Mouse (Mus musculus): ENCODE measurements around the gene Senp5. TPM values are rescaled to one million over a fixed set of nuclear protein-coding genes. Genes with fewer than 3 reads are reported as not detected.

The Senp5 gene
- polyA plus RNA-seq, 1 experiment from 2014 or later, result 7.0 TPM

- TF ChIP-seq CTCF (IDR thresholded peaks at IDR 0.05; ENCODE audit: low read depth), result no peak
- Histone ChIP-seq H3K4me1 (replicated peaks; ENCODE audit: insufficient read depth, low read length) (peaks cover 11% of the 10 kb centered on the region), H3K36me3 (ENCODE audit: insufficient read depth, low read length) (0 out of 2 replicates have a peak, but pooled peaks cover 4% of the 10 kb centered on the region), H3K4me3 (replicated peaks; ENCODE audit: low read depth, low read length) (no peak overlapping the region), H3K9me3 (replicated peaks; ENCODE audit: low read length) (no peaks in the 10 kb centered on the region), H3K4me2 (ENCODE audit: low read length) (no peak overlapping the region), H3K9ac (ENCODE audit: low read depth, low read length) (no peak overlapping the region), H3K27me3 (ENCODE audit: insufficient read depth, low read length) (no peaks in the 10 kb centered on the region), H3K27ac (no peak overlapping the region)
- ATAC-seq (replicated peaks; ENCODE audit: low FRiP score, low read depth) (no peak), DNase-seq (ENCODE audit: low spot score) (no peak)
- 87% methylated on average over 6 of the region's 6 CpGs for WGBS
These were observed 57.7 kb downstream of the Senp5 start for GRCm38 (mm10) chr16:31945372-31945771.

- ATAC-seq (replicated peaks; ENCODE audit: low FRiP score, low read depth) (no peak), DNase-seq (ENCODE audit: low spot score) (no peak)
- Histone ChIP-seq H3K4me1 (replicated peaks; ENCODE audit: insufficient read depth, low read length) (peaks cover 11% of the 10 kb centered on the region), H3K4me2 (ENCODE audit: low read length) (no peak overlapping the region), H3K9me3 (replicated peaks; ENCODE audit: low read length) (no peaks in the 10 kb centered on the region), H3K36me3 (ENCODE audit: insufficient read depth, low read length) (no peaks in the 10 kb centered on the region), H3K9ac (ENCODE audit: low read depth, low read length) (no peak overlapping the region), H3K4me3 (replicated peaks; ENCODE audit: low read depth, low read length) (no peak overlapping the region), H3K27ac (no peak overlapping the region), H3K27me3 (ENCODE audit: insufficient read depth, low read length) (no peaks in the 10 kb centered on the region)
- 92% methylated on average over 12 of the region's 12 CpGs for WGBS
- TF ChIP-seq CTCF (IDR thresholded peaks at IDR 0.05; ENCODE audit: low read depth), result no peak
These were observed 58.3 kb downstream of the Senp5 start for GRCm38 (mm10) chr16:31944698-31945255.

DNA sequence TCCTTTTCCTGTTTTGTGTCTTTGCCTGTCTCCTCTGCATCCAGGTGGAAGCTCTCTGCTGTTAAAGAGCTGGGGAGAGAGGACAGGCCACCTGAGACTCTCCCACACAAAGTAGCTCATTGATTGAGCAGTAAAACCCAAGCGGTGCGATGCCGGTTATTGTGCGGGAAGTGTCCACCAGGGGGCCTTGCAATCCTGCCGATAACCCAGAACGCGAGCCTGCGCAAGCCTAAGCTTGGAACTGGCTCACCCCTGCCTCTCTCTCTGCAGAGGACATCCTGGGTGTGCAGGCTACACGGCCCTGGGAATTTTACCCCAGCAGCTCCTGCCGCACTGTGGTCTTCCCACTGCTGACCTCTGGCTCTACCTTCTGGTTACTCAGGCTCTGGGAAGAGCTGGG, 59.1 kb downstream of the Senp5 start:
- Histone ChIP-seq H3K9me3 (replicated peaks; ENCODE audit: low read length) (no peaks in the 10 kb centered on the region), H3K27ac (no peak overlapping the region), H3K27me3 (ENCODE audit: insufficient read depth, low read length) (no peaks in the 10 kb centered on the region), H3K4me2 (ENCODE audit: low read length) (no peak overlapping the region), H3K4me1 (replicated peaks; ENCODE audit: insufficient read depth, low read length) (peaks cover 11% of the 10 kb centered on the region), H3K36me3 (ENCODE audit: insufficient read depth, low read length) (no peaks in the 10 kb centered on the region), H3K9ac (ENCODE audit: low read depth, low read length) (no peak overlapping the region), H3K4me3 (replicated peaks; ENCODE audit: low read depth, low read length) (no peak overlapping the region)
- WGBS, result 3% methylated on average over 10 of the region's 10 CpGs
- ATAC-seq (replicated peaks; ENCODE audit: low FRiP score, low read depth), result peak; percentile 35; the same call in 1 of the 2 replicates
- TF ChIP-seq CTCF (IDR thresholded peaks at IDR 0.05; ENCODE audit: low read depth), result peak; percentile 83
- DNase-seq (ENCODE audit: low spot score), result peak; percentile 86

DNA sequence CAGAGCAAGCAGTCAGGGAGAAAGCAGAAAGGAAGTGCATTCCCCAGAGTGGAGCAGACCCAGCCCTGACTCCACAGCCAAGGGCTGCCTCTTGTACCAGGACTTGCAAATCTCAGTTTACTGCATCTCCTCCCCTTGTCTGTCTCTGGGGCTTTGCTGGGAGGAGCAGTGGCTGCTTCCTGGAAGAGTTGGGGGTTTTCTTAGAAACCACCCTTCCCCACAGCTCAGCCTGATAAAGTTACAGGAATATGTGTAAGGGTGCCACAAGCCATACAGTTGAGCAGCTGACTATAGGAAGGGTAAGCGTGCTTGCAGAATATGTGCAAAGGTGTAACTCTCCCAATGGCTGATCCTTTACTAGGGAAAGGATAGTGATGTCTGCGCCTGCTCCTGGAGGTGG, 62.5 kb downstream of the Senp5 start:
- ATAC-seq (replicated peaks; ENCODE audit: low FRiP score, low read depth), result no peak
- 0 out of 2 replicates have a peak, but pooled peaks cover under 1% of the 10 kb centered on the region for H3K4me1 ChIP-seq (replicated peaks; ENCODE audit: insufficient read depth, low read length)
- H3K9ac ChIP-seq (ENCODE audit: low read depth, low read length), result no peak overlapping the region
- H3K4me2 ChIP-seq (ENCODE audit: low read length), result no peak overlapping the region
- no peaks in the 10 kb centered on the region for H3K36me3 ChIP-seq (ENCODE audit: insufficient read depth, low read length)
- WGBS, result 67% methylated on average over 2 of the region's 2 CpGs
- no peak overlapping the region for H3K4me3 ChIP-seq (replicated peaks; ENCODE audit: low read depth, low read length)
- DNase-seq (ENCODE audit: low spot score), result no peak
- H3K27ac ChIP-seq, result no peak overlapping the region
- no peaks in the 10 kb centered on the region for H3K9me3 ChIP-seq (replicated peaks; ENCODE audit: low read length)
- H3K27me3 ChIP-seq (ENCODE audit: insufficient read depth, low read length), result no peaks in the 10 kb centered on the region
- no peak for TF ChIP-seq CTCF (IDR thresholded peaks at IDR 0.05; ENCODE audit: low read depth)

DNA sequence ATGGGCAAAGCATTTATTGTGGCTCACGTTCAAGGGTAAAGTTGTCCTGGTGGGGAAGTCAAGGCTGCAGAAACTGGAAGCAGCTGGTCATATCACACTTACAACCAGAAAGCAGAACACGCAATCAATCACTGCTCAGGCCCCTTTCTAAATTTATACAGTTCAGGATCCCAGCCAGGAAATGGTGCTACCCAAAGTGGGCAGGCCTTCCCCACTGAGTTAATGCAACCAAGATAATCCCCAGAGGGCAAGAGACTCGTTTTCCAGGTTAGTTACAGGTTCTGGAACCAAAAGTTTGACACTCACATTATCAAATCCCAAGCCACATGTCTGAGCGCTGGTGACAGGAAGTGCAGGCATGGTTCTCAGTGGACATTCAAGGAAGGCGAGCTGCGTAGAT, 64.2 kb downstream of the Senp5 start:
- ATAC-seq (replicated peaks; ENCODE audit: low FRiP score, low read depth), result no peak
- H3K27ac ChIP-seq, result no peak overlapping the region
- no peak overlapping the region for H3K4me3 ChIP-seq (replicated peaks; ENCODE audit: low read depth, low read length)
- peaks cover 9% of the 10 kb centered on the region; the same call in 1 of the 2 replicates for H3K27me3 ChIP-seq (ENCODE audit: insufficient read depth, low read length)
- no peak overlapping the region for H3K9ac ChIP-seq (ENCODE audit: low read depth, low read length)
- no peak for DNase-seq (ENCODE audit: low spot score)
- H3K4me1 ChIP-seq (replicated peaks; ENCODE audit: insufficient read depth, low read length), result peaks cover 8% of the 10 kb centered on the region; the same call in 1 of the 2 replicates
- H3K9me3 ChIP-seq (replicated peaks; ENCODE audit: low read length), result no peaks in the 10 kb centered on the region
- WGBS, result 69% methylated on average over 6 of the region's 6 CpGs
- no peak for TF ChIP-seq CTCF (IDR thresholded peaks at IDR 0.05; ENCODE audit: low read depth)
- H3K36me3 ChIP-seq (ENCODE audit: insufficient read depth, low read length), result no peaks in the 10 kb centered on the region
- no peak overlapping the region for H3K4me2 ChIP-seq (ENCODE audit: low read length)

DNA sequence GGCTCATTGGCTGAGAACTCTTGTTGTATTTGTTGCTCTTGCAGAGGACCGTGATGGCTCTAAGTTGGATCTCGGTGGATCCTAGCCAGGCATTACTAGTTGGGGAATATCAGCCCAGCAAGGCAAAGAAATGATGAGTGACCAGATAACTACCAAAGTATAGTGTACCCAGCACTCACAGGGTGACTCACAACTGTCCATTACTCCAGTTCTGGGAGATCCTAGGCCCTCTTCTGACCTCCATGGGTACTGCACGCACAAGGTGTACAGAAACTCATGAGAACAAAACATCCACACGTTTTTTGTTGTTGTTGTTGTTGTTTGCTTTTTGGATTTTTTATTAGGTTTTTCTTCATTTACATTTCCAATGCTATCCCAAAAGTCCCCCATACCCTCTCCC, 66.5 kb downstream of the Senp5 start:
- peaks cover 11% of the 10 kb centered on the region; the same call in 1 of the 2 replicates for H3K4me1 ChIP-seq (replicated peaks; ENCODE audit: insufficient read depth, low read length)
- no peaks in the 10 kb centered on the region for H3K36me3 ChIP-seq (ENCODE audit: insufficient read depth, low read length)
- H3K27ac ChIP-seq, result no peak overlapping the region
- H3K27me3 ChIP-seq (ENCODE audit: insufficient read depth, low read length), result peaks cover 11% of the 10 kb centered on the region; the same call in 1 of the 2 replicates
- H3K4me3 ChIP-seq (replicated peaks; ENCODE audit: low read depth, low read length), result no peak overlapping the region
- 89% methylated on average over 4 of the region's 4 CpGs for WGBS
- ATAC-seq (replicated peaks; ENCODE audit: low FRiP score, low read depth) (no peak), DNase-seq (ENCODE audit: low spot score) (no peak)
- no peak overlapping the region for H3K9ac ChIP-seq (ENCODE audit: low read depth, low read length)
- no peak for TF ChIP-seq CTCF (IDR thresholded peaks at IDR 0.05; ENCODE audit: low read depth)
- H3K9me3 ChIP-seq (replicated peaks; ENCODE audit: low read length), result no peaks in the 10 kb centered on the region
- no peak overlapping the region for H3K4me2 ChIP-seq (ENCODE audit: low read length)

Measured in kidney, postnatal 0 days (tissue).